Mouse (Mus musculus): ENCODE measurements at regions not wholly inside any gene's neighbourhood (a gene's known extent, or its start where the extent isn't known, plus 50 kb on each side); places are given as distances from the start of the nearest gene placed in this dataset.

DNA sequence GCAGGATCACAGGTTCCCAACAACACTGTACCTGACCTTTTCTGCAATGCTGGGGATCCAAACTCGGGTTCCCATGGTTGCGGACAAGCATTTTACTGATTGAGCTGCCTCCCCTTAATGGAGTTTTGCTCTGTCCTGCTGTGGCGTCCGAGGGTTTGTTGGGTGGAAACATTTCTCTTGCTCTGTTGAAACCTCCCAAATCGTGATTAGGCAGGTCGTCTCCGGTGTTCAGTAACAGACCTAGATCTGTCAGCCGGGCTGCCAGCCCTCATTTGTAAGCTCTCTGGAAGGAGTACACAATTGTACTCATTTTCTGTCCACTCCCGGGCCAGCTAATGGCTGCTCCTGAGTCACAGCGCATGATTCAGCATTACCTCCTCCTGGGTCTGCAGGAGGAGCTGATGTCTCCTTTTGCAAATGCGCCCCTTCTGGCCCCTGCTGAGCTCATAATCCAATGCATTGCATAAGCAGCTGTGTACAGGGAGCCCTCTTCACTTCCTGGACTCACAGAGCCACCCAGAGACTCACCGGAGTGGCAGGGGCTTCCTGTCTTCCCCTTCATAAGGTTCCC is 49.8 kb upstream of the Sipa1l2 start:
- intact Hi-C loops (cut with DNase I), result loop anchor here (5.0 kb wide), 1 partner anchor 38 kb away; no protein-coding TSS in a partner anchor
- peak; percentile 11 to 30 for DNase-seq

Data from heart, postnatal 14 days (tissue).